Mouse (Mus musculus) CH12.LX (cell line): ENCODE measurements at regions not wholly inside any gene's neighbourhood (a gene's known extent, or its start where the extent isn't known, plus 50 kb on each side); places are given as distances from the start of the nearest gene placed in this dataset.

Experiments used
- CTCF ChIP-seq, 2 experiments: IDR thresholded peaks in 1 of 2; conservative IDR thresholded peaks in 1 of 2; 2 replicates each; pipeline ENCODE4 v1.5.1; 2011 to 2012; ENCODE audit warnings: low read depth in 2 of 2, low read length in 2 of 2, improper control_type of control experiment in 1 of 2, inconsistent platforms in 1 of 2, mild to moderate bottlenecking in 1 of 2, moderate library complexity in 1 of 2
- EP300 ChIP-seq: IDR thresholded peaks from 2 replicates; pipeline ENCODE4 v1.6.1; 2011; ENCODE audit warnings: low read length, improper control_type of control experiment
- IRF4 ChIP-seq: IDR thresholded peaks from 2 replicates; pipeline ENCODE4 v1.6.1; 2014; ENCODE audit warnings: low read depth, mild to moderate bottlenecking, inconsistent platforms, low read length, improper control_type of control experiment
- JUN ChIP-seq: IDR thresholded peaks from 2 replicates; pipeline ENCODE4 v1.6.1; 2011; ENCODE audit warnings: low read depth, mild to moderate bottlenecking, low read length, improper control_type of control experiment, moderate library complexity; ENCODE audit not compliant: insufficient read depth
- MAFK ChIP-seq: IDR thresholded peaks from 2 replicates; pipeline ENCODE4 v1.6.1; 2011; ENCODE audit warnings: low read length, improper control_type of control experiment; ENCODE audit not compliant: insufficient replicate concordance
- NELFE ChIP-seq: IDR thresholded peaks from 2 replicates; pipeline ENCODE4 v1.6.1; 2011; ENCODE audit warnings: low read depth, low read length, improper control_type of control experiment
- NRF1 ChIP-seq: IDR thresholded peaks from 2 replicates; pipeline ENCODE4 v1.6.1; 2014; ENCODE audit warnings: low read depth, mild to moderate bottlenecking, inconsistent platforms, low read length, improper control_type of control experiment, moderate library complexity
- ZMIZ1 ChIP-seq: IDR thresholded peaks from 2 replicates; pipeline ENCODE4 v1.6.1; 2012; ENCODE audit warnings: low read depth, mild to moderate bottlenecking, inconsistent platforms, low read length, improper control_type of control experiment

- TF ChIP-seq EP300 (no peak), JUN (no peak), CTCF (conservative IDR thresholded peaks at IDR 0.05 in 1 of 2, IDR thresholded peaks at IDR 0.05 in 1 of 2; ENCODE audit: low read depth in 2 of 2, low read length in 2 of 2) (no peak), ZMIZ1 (no peak), NELFE (no peak), MAFK (no peak), NRF1 (no peak), IRF4 (no peak)
Measured at GRCm38 (mm10) chr16:39887944-39888343, 96.2 kb upstream of the Lsamp start.
